Mouse (Mus musculus): ENCODE measurements around the gene Cdc42se2.

The Cdc42se2 gene

DNA sequence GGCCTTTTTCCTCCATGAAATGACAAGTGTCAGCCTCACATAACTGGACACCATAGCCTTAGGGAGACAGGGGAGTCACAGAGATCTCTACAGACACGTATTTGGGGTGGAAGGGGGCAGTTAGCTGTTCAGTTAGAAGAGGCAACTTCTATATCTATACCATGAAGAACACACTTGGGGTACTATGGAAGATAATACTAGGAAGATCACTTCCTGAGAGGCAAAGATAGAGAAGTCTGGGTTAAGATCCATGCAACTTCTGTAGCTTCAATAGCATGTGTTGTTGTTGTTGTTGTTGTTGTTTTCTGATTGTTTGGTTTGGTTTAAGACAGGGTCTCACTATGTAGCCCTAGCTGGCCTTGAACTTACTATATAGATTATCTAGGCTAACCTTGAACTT, 5.7 kb upstream of the Cdc42se2 start:
- no peak for DNase-seq (ENCODE audit: low spot score)

GRCm38 (mm10) chr11:54791458-54791857, 4.0 kb upstream of the Cdc42se2 start:
- no peak for DNase-seq (ENCODE audit: low spot score)

DNA sequence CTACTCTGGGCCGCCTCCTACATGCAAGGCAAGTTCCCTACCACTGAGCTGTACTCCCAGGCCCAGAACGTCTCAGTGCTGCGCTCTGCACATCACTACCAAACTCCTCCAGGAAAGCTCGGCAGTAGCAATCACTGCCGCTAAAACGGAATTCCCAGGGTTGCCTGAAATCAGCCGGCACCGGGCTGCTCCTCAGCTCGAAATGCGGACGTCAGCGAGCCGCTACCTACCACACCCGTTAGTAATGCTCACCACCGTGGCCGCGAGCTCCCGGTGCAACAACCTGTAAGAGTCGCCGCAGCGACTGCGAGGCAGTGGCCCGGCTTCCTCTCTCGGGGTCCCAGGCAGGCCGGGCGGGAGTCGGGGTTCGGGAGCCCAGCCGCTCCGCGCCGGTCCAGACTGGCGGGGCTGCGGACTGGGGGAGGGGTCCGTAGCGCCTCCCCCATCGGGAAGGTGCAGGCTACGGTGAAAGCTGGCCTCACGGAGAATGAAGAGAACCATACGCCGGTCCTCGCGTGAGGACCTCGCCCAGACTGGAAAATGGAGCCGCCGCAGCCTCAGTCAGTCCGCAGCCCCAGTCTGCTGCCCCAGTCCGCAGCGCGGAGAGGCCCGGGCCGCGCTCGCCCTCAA, 502 bp downstream of the Cdc42se2 start:
- DNase-seq (ENCODE audit: low spot score) = no peak

GRCm38 (mm10) chr11:54785566-54785965, 1.9 kb downstream of the Cdc42se2 start:
- no peak for DNase-seq (ENCODE audit: low spot score)

GRCm38 (mm10) chr11:54784436-54784835, 3.0 kb downstream of the Cdc42se2 start:
- no peak for DNase-seq (ENCODE audit: low spot score)

GRCm38 (mm10) chr11:54782253-54782652, 5.2 kb downstream of the Cdc42se2 start:
- DNase-seq (ENCODE audit: low spot score) = no peak

- no peak for DNase-seq (ENCODE audit: low spot score)
These were observed 7.5 kb downstream of the Cdc42se2 start for GRCm38 (mm10) chr11:54779946-54780345.

GRCm38 (mm10) chr11:54778131-54778844, 9.2 kb downstream of the Cdc42se2 start:
- DNase-seq (ENCODE audit: low spot score) = no peak

DNA sequence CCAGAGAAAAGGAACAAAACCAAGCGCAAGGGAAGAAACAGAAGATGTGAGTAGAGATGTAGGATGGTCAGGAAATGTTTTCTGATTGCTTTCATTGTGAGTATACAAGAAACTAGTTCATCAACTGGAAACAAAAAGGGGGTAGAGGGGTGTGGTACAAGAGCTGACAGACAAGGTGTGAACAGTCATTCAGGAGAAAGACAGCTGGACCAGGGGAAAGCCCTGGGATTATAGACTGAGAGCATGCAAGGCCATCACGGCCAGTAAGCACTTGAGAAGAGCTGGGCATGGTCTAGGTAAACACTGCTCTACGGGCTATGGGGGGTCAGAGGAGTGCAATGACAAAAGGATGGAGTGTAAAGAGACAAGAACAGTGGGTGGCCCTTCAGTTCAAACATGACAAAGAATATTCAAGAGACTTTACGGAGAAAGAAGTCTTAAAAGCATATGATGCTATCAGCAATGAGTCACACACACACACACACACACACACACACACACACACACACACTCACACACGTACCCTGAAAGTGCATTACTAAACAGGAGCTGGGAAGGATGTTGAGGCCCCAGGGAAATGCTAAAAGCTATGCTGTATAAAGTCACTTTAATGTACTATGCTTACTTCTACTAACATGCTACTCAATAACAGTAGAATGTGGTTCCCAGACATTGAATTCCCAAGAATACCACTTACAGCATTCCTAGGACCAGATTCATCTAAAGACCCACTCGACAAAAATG, 9.9 kb downstream of the Cdc42se2 start:
- no peak for DNase-seq (ENCODE audit: low spot score)

- DNase-seq (ENCODE audit: low spot score) = no peak
These were observed 10.6 kb downstream of the Cdc42se2 start for GRCm38 (mm10) chr11:54776735-54777333.

- no peak for DNase-seq (ENCODE audit: low spot score)
These were observed 11.1 kb downstream of the Cdc42se2 start for GRCm38 (mm10) chr11:54776367-54776701.

DNA sequence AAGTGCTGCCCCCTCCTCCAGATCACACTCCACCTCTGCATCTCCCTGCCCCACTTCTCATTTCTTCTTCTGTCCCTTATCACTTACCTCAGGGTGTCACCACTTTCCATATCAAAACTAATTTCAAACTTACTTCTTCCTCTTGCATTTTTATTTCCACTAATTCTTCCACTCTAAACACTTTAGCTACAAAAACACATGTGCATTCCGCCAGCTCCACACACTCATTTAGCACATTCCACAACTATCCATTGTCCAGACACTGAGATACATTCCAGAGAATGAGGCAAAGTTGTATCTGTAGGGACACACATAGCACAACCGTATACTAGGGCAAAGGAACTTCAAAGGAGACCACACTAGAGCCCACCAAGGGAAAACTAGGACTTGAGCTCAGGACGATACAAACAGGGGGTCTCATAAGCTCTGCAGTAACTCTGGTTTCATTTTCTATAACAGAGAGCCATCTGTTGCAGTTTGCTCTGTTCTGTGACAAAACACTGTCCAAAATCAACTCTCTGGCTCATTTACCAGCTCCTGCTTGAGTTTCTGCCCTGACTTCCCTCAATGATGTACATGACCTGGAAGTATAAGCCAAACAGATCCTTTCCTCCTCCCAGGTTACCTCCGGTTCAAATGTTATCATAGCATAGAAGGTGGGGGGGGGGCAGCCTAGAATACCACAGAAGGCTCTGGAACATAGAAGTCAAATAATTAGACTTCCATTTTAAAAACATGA, 11.7 kb downstream of the Cdc42se2 start:
- no peak for DNase-seq (ENCODE audit: low spot score)

GRCm38 (mm10) chr11:54774282-54775078, 13.0 kb downstream of the Cdc42se2 start:
- no peak for DNase-seq (ENCODE audit: low spot score)

DNA sequence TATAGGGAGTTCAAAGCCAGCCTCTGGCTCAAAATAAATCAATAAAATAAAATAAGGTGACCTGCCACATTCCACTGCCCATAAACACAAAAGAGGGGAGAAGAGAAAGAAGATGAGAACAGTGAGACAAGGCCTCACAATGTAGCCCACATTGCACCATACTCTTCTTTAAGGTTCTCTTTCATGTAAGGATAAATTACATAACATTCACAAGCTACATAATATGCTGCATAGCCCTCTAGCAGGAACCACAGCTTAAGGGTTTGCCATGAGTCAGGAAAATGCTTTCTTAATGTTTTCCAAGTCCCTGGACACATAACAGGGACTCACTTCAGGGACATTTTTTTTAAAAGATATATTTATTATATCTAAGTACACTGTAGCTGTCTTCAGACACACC, 15.9 kb downstream of the Cdc42se2 start:
- DNase-seq (ENCODE audit: low spot score) = no peak

GRCm38 (mm10) chr11:54769843-54770242, 17.6 kb downstream of the Cdc42se2 start:
- no peak for DNase-seq (ENCODE audit: low spot score)

- no peak for DNase-seq (ENCODE audit: low spot score)
These were observed 19.3 kb downstream of the Cdc42se2 start for GRCm38 (mm10) chr11:54768116-54768690.

GRCm38 (mm10) chr11:54764759-54765158, 22.7 kb downstream of the Cdc42se2 start:
- DNase-seq (ENCODE audit: low spot score) = no peak

GRCm38 (mm10) chr11:54764026-54764425, 23.4 kb downstream of the Cdc42se2 start:
- no peak for DNase-seq (ENCODE audit: low spot score)

GRCm38 (mm10) chr11:54762735-54763134, 24.7 kb downstream of the Cdc42se2 start:
- DNase-seq (ENCODE audit: low spot score) = no peak

DNA sequence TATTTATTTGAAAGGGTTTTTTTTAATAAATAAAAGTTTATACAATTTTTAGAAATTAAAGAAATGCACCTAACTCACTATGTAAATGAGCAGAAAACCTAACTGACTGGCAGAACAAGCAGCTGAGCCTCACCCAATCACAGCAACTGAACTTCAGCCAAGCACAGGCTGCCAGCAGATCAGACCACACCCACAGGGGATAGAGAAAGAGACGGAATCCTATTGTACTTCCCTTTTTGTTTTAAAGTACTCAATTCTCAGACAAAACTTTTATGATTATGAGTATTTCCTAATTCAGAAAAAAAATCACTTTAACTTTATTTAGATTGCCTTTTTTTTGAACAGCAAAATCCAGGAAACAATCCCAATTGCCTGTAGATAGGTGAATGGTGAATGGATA, 29.5 kb downstream of the Cdc42se2 start:
- DNase-seq (ENCODE audit: low spot score) = no peak

- no peak for DNase-seq (ENCODE audit: low spot score)
These were observed 32.3 kb downstream of the Cdc42se2 start for GRCm38 (mm10) chr11:54755148-54755664.
